Mouse (Mus musculus) liver, embryonic 12.5 days (tissue): ENCODE data around the gene Msh4. TPM values are rescaled to one million over a fixed set of nuclear protein-coding genes. Genes with fewer than 3 reads are reported as not detected.

ENCODE experiments used
- ATAC-seq: fragments of 200-750 bp; cut with Nextera tagmentation; 2 replicates; pipeline ENCODE4 v1.8.0; 2017; ENCODE audit warnings: moderate number of reproducible peaks, mild to moderate bottlenecking, moderate library complexity
- H3K27ac ChIP-seq: fragments of 300-500 bp; sonication (generic); 2 replicates; pipeline ENCODE4 v1.5.1; 2016; ENCODE audit warnings: mild to moderate bottlenecking
- H3K27me3 ChIP-seq: fragments of 300-500 bp; sonication (generic); replicated peaks from 2 replicates; pipeline ENCODE4 v1.6.1; 2016; ENCODE audit warnings: mild to moderate bottlenecking, moderate library complexity
- H3K36me3 ChIP-seq: fragments of 300-500 bp; sonication (generic); 2 replicates; pipeline ENCODE4 v1.6.1; 2016; ENCODE audit warnings: mild to moderate bottlenecking, moderate library complexity
- H3K4me1 ChIP-seq: fragments of 300-500 bp; sonication (generic); 2 replicates; pipeline ENCODE4 v1.6.1; 2016
- H3K4me2 ChIP-seq: fragments of 300-500 bp; sonication (generic); 2 replicates; pipeline ENCODE4 v1.6.1; 2016; ENCODE audit warnings: mild to moderate bottlenecking, moderate library complexity
- H3K4me3 ChIP-seq: fragments of 300-500 bp; sonication (generic); 2 replicates; pipeline ENCODE4 v1.5.1; 2016; ENCODE audit warnings: mild to moderate bottlenecking, moderate library complexity
- H3K9ac ChIP-seq: fragments of 300-500 bp; sonication (generic); 2 replicates; pipeline ENCODE4 v1.6.1; 2016; ENCODE audit warnings: mild to moderate bottlenecking, moderate library complexity
- H3K9me3 ChIP-seq: fragments of 300-500 bp; sonication (generic); replicated peaks from 2 replicates; pipeline ENCODE4 v1.6.1; 2016; ENCODE audit warnings: mild to moderate bottlenecking, moderate library complexity
- WGBS: fragments of 180-500 bp; shearing (Covaris S2); methylation state at CpG from one replicate; pipeline ENCODE4 v1.1.7; 2016; ENCODE audit not compliant: insufficient replicate concordance; 5-methylcytosine and 5-hydroxymethylcytosine counted together
- polyA plus RNA-seq: library from polyadenylated mRNA; unstranded; fragments of >200 nt; fragmentation: Nextera tagmentation; extraction: Ambion mirVana; gene quantifications from 2 replicates; pipeline ENCODE4 v1.2.1, GENCODE M21; 2016

The Msh4 gene
- polyA plus RNA-seq, 1 experiment from 2014 or later: 0.10 TPM

DNA sequence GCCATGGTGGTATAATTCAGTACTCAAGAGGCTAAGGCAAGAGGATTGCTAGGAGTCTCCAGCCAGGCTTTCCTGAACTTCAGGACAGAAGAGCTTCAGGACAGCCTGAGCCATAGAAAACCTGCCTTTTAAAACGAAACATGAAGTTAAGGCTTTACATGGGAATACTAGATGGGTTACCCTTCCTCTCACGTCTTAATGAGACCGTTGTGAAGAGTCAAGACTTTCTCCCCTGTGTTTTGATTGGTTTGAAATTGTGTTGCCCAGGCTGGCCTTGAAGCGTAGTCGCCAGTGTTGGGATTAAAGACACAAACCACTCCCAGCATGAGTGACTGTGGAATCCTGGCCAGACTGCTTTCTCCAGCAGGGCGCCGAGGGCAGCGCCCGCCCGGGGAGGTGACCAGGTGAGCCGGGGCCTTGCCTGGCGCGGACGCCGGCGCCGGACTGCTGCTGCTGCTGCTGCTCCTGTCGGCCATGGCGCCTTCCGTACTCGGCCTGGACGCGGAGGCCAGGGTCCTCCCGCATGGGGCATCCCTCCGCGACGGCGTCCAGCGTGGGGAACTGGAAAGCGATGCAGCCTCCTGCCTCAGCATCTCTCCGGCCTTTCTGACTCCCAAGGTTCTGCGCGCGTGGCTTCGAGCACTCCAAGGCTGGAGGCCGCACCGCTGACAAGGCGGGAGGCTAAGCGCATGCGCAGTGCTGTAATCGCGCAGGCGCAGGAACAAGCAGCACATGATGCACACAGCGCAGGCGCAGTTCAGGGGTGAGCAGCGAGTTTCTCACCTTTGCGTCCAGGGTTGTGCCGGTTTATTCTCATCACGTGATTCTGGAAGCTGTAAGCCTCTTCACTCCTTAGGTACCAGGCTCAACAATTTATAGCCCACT is 445 bp downstream of the Msh4 start:
- H3K4me3 ChIP-seq: no peak overlapping the region
- no peak overlapping the region for H3K4me2 ChIP-seq
- H3K9me3 ChIP-seq: no peaks in the 10 kb centered on the region
- whole genome bisulfite sequencing: 80% methylated on average over 49 of the region's 49 CpGs
- H3K27me3 ChIP-seq: no peaks in the 10 kb centered on the region
- ATAC-seq: peak; percentile 55
- H3K36me3 ChIP-seq: peaks cover 74% of the 10 kb centered on the region
- H3K27ac ChIP-seq: peak overlapping the region; percentile 45
- no peak overlapping the region for H3K9ac ChIP-seq
- peaks cover 57% of the 10 kb centered on the region for H3K4me1 ChIP-seq

DNA sequence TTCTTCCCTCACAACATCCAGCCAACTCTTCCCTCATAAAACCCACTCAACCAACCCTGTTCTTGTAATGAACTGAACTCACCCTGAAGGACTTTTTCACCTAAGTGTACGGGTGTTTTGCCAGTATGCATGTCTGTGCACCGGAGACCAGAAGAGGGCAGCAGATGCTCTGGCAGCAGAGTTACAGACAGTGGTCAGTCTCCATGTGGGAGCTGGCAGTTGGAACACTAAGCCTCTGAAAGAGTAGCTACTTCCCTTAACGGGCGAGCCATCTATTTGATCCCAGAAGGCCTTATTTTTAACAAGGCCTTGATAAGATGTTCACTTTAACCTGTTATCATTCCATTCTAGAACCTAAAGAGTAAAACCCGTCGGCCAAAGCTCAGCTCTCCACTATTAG is 1.4 kb downstream of the Msh4 start:
- Histone ChIP-seq H3K36me3 (peaks cover 65% of the 10 kb centered on the region), H3K9ac (no peak overlapping the region), H3K4me1 (peaks cover 51% of the 10 kb centered on the region), H3K27me3 (no peaks in the 10 kb centered on the region), H3K27ac (no peak overlapping the region), H3K4me3 (no peak overlapping the region), H3K4me2 (no peak overlapping the region), H3K9me3 (no peaks in the 10 kb centered on the region)
- ATAC-seq: peak; percentile 44; the same call in 1 of the 2 replicates
- WGBS: 56% methylated on average over 6 of the region's 6 CpGs

DNA sequence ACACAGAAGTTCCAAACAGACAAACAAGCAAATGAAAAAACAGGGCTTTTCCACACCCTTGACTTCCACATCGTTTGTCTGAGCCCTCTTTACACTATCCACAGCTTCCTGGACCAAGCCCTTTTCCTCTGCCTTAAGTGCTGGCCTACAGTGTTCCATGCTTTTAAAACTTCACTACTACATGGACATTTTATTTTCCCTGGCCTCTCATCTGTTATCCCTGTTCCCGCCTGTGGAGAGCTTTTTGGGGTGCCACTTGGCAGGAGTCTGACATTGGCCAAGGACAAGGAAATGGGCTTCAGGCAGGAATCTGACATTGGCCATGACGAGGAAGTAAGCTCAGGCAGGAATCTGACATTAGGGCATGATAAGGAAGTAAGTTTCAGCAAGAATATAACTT is 3.3 kb downstream of the Msh4 start:
- Histone ChIP-seq H3K4me3 (no peak overlapping the region), H3K27me3 (0 out of 2 replicates have a peak, but pooled peaks cover under 1% of the 10 kb centered on the region), H3K9me3 (no peaks in the 10 kb centered on the region), H3K27ac (peak overlapping the region; percentile 64; the same call in 1 of the 2 replicates), H3K4me2 (no peak overlapping the region), H3K9ac (no peak overlapping the region), H3K4me1 (peaks cover 32% of the 10 kb centered on the region), H3K36me3 (peaks cover 45% of the 10 kb centered on the region)
- 25% methylated on average over 3 of the region's 3 CpGs for WGBS
- ATAC-seq: no peak

DNA sequence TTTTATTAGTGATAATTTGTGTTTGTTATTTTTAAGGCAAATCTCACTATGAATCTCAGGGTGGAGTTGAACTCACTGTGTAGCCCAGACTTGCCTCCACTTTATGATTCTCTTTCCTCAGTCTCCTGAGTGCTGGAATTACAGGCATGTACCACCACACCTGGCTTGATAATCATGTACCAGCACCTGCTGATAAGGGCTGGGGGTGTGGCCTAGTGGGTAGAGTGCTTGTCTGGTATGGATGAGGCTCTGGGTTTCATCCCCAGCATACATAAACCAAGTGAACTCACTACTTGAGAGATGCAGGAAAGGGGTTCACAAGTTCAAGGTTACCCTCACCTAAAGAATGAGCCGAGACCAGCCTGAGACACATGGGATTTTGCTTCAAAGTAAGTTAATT is 4.0 kb downstream of the Msh4 start:
- Histone ChIP-seq H3K4me2 (no peak overlapping the region), H3K4me3 (no peak overlapping the region), H3K9me3 (no peaks in the 10 kb centered on the region), H3K36me3 (peaks cover 38% of the 10 kb centered on the region), H3K4me1 (peaks cover 30% of the 10 kb centered on the region), H3K27ac (no peak overlapping the region; the same call in 1 of the 2 replicates), H3K9ac (no peak overlapping the region), H3K27me3 (0 out of 2 replicates have a peak, but pooled peaks cover 5% of the 10 kb centered on the region)
- 70% methylated on average over 1 of the region's 1 CpGs for WGBS
- peak; percentile 28 for ATAC-seq

DNA sequence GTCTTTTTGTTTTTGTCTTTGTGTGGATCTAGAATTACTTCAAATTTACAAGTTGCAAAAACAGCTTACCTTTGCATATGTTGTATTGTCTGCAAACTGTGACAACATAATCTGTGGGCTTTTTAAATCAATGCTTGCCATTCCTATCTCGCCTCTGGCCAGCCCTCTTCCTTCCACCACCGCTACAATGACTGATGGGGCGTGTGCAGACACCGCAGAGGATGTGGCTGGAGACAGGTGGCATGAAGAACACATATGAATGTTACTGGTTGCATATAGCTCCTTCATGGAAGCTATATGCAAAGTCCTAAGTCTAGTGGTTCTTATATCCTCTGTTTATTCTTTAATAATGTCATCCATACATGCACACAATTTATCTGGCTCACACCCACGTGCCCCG is 8.7 kb downstream of the Msh4 start:
- ATAC-seq: no peak
- Histone ChIP-seq H3K27ac (no peak overlapping the region), H3K4me1 (peaks cover 23% of the 10 kb centered on the region), H3K27me3 (0 out of 2 replicates have a peak, but pooled peaks cover 8% of the 10 kb centered on the region), H3K36me3 (no peaks in the 10 kb centered on the region), H3K9ac (no peak overlapping the region), H3K4me2 (no peak overlapping the region), H3K4me3 (no peak overlapping the region), H3K9me3 (no peaks in the 10 kb centered on the region)
- 23% methylated on average over 6 of the region's 6 CpGs for WGBS

DNA sequence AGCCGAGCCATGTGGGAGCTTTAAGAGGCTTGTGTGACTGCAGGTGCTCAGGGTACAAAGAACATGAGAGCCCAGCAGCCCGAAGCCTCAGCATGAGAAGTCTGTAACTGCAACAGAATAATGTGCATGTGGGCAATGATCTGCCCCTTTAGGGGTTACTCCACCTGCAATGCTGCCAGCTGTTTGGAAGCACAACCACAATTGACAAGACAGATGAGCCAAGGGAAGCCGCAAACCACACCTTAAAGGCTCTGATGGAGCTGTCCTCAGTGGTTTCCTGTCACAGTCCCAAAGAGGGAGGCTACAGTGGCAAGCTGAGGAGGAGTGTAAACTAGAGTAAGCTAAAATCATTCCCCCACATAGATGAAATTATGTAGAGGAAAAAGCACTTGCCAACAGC is 10.5 kb downstream of the Msh4 start:
- Histone ChIP-seq H3K36me3 (no peaks in the 10 kb centered on the region), H3K4me3 (no peak overlapping the region), H3K27ac (no peak overlapping the region), H3K4me1 (peaks cover 12% of the 10 kb centered on the region), H3K9me3 (no peaks in the 10 kb centered on the region), H3K27me3 (0 out of 2 replicates have a peak, but pooled peaks cover 8% of the 10 kb centered on the region), H3K4me2 (no peak overlapping the region), H3K9ac (no peak overlapping the region)
- ATAC-seq: no peak
- 35% methylated on average over 3 of the region's 3 CpGs for WGBS

DNA sequence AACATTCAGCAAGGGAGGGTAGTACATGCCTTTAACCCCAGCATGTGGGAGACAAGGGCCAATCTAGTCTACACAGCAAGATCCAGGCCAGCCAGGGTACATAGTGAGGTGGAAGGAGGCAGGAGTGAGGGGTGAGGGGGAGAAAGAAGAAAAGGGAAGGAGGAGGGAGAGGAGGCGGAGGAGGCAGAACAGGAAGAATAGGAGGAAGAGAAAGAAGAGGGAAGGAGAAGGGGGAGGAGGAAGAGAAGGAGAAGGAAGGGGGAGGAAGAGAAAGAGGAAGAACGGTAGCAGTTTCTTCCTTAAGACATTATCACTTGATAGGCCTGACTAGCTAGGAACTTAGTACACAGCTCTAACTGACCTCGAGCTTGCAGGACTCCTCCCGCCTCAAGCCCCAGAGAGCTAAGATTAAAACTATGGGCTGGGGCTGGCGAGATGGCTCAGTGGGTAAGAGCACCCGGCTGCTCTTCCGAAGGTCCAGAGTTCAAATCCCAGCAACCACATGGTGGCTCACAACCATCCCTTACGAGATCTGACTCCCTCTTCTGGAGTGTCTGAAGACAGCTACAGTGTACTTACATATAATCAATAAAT is 16.7 kb downstream of the Msh4 start:
- WGBS: 50% methylated on average over 8 of the region's 8 CpGs
- H3K4me3 ChIP-seq: no peak overlapping the region
- no peak for ATAC-seq
- no peaks in the 10 kb centered on the region for H3K9me3 ChIP-seq
- no peak overlapping the region for H3K4me2 ChIP-seq
- H3K27ac ChIP-seq: no peak overlapping the region
- H3K27me3 ChIP-seq: peaks cover 3% of the 10 kb centered on the region; the same call in 1 of the 2 replicates
- H3K36me3 ChIP-seq: no peaks in the 10 kb centered on the region
- H3K4me1 ChIP-seq: peaks cover 33% of the 10 kb centered on the region
- no peak overlapping the region for H3K9ac ChIP-seq

DNA sequence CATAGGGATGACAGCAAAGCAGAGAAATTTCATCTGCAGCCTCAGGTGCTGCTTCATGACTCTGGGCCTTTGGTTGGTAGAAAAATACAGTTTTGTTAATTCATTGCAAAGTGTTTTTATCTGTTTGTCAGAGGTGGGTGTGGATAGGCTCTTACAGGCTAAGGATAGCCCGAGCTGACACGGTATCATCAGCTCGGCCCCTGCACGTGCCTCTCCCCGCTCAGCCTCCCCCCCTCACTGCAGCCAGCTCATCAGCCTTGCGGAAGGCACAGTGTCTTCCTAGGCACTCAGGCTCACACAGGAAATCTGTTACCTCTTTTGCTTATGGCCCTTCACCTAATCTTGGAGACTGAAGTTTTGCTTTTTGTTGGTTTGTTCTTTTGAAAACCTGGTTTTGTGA is 17.8 kb downstream of the Msh4 start:
- no peaks in the 10 kb centered on the region for H3K36me3 ChIP-seq
- H3K9me3 ChIP-seq: no peaks in the 10 kb centered on the region
- H3K27ac ChIP-seq: peak overlapping the region; percentile 42; the same call in 1 of the 2 replicates
- 33% methylated on average over 6 of the region's 6 CpGs for WGBS
- H3K27me3 ChIP-seq: peaks cover under 1% of the 10 kb centered on the region; the same call in 1 of the 2 replicates
- peaks cover 25% of the 10 kb centered on the region for H3K4me1 ChIP-seq
- no peak overlapping the region for H3K9ac ChIP-seq
- ATAC-seq: peak; percentile 92
- H3K4me3 ChIP-seq: no peak overlapping the region
- peak overlapping the region; percentile 36 for H3K4me2 ChIP-seq

DNA sequence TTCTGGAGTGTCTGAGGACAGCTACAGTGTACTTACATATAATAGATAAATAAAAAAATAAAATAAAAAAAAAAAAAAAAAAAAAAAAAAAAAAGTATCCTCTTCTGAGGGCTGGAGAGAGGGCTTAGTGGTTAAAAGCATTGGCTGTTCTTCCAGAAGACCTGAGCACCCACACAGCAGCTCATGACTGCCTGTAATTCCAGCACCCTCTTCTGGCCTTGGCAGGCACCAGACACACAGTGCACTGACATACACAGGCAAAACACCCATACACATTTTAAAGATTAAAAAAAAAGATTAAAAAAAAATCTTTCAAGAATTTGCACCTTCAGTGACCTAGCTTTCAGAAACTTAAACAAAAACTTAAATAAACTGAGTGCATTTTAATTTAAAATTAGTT is 19.6 kb downstream of the Msh4 start:
- no peak overlapping the region for H3K4me2 ChIP-seq
- H3K9ac ChIP-seq: no peak overlapping the region
- H3K9me3 ChIP-seq: no peaks in the 10 kb centered on the region
- H3K4me3 ChIP-seq: no peak overlapping the region
- no peak for ATAC-seq
- peaks cover 25% of the 10 kb centered on the region for H3K4me1 ChIP-seq
- peaks cover 5% of the 10 kb centered on the region; the same call in 1 of the 2 replicates for H3K27me3 ChIP-seq
- no peaks in the 10 kb centered on the region for H3K36me3 ChIP-seq
- H3K27ac ChIP-seq: no peak overlapping the region

DNA sequence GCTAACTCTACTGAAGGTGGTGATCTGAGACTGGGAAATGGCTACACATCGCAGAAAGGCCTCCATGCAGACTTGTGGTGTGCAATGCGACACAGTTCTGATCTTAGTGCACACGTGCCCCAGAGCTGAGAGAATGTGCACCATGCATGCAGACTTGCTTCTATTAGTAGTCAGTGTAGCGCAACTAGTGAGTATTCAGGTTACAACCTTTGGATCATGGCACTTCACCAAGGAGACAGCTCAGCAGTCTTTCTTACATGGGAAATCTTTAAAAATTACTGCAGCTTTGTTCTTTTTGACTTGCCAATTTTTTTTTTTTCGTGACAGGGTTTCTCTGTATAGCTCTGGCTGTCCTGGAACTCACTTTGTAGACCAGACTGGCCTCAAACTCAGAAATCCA is 34.5 kb downstream of the Msh4 start:
- no peaks in the 10 kb centered on the region for H3K36me3 ChIP-seq
- no peak for ATAC-seq

DNA sequence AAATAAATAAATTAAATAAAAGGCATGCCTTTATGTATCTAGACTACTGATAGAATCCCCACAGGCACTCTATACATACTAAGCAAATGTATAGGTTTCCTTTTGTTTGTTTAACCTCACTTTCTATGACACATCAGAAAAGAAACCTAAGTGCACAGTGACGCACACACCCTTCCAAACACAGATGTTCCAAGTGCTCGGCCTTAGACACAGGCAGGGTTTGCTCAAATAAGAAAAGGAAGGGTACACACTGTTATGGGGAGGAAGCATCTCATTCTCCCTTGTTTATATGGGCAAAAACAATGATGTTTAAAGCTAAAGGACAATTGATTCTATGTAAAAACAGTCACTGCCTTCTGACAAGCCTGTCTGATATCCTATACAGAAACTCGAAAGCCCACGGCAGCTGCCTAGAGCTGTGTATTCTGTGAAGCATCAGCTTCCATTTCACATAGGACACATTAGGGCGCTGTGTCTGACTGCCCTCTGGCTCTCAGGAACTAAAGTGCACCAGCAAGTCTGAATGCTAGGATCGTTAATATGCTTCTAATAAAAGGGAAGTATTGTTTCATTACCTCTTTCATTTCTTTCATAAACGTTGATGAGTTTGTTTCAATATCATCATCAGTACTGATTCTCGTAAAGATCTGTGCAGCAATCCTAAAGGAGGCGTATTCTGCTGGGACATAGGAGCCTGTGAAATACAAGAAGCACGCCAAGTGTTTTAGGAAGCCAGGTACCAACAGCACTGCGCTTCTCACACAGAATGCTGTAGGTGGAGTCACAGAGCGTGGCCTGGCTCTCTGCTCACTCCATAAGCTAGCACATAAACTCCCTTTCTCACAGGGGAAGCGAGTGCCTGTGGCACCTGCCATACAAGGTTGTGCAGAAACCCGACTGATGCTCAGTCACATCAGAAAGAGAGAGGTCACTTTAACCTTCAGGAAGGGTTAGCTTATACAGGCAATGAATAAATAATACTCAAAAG is 38.5 kb downstream of the Msh4 start:
- no peaks in the 10 kb centered on the region for H3K9me3 ChIP-seq
- H3K27me3 ChIP-seq: no peaks in the 10 kb centered on the region

More for the DNA sequence above, 34.5 kb downstream of the Msh4 start:
- Histone ChIP-seq H3K27me3 (0 out of 2 replicates have a peak, but pooled peaks cover 10% of the 10 kb centered on the region), H3K9ac (no peak overlapping the region), H3K4me3 (no peak overlapping the region), H3K4me1 (no peaks in the 10 kb centered on the region), H3K27ac (no peak overlapping the region), H3K9me3 (no peaks in the 10 kb centered on the region), H3K4me2 (no peak overlapping the region)
- 66% methylated on average over 5 of the region's 5 CpGs for WGBS

More for the DNA sequence above, 38.5 kb downstream of the Msh4 start:
- Histone ChIP-seq H3K9ac (no peak overlapping the region), H3K4me2 (no peak overlapping the region), H3K27ac (no peak overlapping the region), H3K36me3 (no peaks in the 10 kb centered on the region), H3K4me3 (no peak overlapping the region), H3K4me1 (peaks cover 6% of the 10 kb centered on the region)
- ATAC-seq: no peak
- 72% methylated on average over 14 of the region's 14 CpGs for WGBS
